Mouse (Mus musculus): ENCODE results near the gene Fam126a.
A peak's percentile ranks its signal among the peaks of the same experiment; 100 is the strongest.

The Fam126a gene

DNA sequence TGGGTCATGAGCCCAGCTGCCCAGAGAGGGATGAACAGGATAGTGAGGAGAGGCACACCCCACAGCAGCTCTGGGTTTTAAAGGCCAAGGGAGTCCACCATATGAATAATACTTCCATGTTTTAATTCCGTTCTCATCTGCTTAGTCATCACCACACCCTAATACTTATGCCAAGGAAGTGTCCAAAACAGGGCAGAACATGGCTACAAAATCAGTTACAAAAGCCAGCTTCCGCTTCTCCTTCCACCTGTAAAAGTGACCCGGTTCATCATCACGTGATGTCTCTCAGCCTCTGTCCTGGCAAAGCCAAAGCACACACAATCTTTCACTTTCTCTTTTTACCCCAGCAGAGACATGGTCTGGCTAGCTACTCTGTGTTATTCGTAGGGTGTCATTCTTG, 8.9 kb upstream of the Fam126a start:
- no peak for DNase-seq

DNA sequence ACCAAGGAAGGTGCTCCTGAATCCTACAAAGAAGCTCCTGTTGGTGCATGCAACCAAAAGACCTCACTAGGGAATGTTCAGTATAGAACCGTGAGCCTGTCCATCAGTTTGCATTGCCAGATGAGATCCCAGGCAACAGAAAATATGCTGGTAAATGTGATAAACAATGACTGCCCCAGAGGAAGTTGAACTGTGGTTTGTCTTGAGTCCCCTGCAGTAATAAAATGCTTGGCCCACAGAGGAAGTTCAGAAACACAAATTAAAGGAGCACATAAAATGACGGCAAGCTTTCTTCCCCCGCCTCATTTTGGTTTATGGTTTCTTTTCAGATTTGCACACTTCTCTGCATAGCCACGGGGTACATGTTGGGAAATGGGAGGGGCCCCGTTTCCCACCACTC, 8.3 kb upstream of the Fam126a start:
- no peak for DNase-seq

DNA sequence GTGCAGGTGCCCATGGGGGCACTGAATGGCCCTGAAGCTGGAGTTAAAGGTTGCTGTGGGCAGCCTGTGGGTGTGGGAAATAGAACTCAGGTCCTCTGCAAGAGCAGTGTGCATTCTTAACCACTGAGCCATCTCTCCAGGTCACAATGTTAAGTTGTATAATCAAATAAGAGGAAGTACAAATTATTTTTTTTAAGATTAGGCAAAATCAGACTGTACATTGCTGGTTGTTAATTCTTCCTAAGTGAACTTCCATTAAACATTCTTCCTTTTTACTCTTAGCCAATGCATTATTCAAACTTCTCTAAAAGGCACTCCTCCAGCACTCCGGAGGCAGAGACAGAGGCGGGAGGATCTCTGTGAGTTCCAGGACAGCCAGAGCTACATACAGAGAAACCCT, 7.7 kb upstream of the Fam126a start:
- no peak for DNase-seq

DNA sequence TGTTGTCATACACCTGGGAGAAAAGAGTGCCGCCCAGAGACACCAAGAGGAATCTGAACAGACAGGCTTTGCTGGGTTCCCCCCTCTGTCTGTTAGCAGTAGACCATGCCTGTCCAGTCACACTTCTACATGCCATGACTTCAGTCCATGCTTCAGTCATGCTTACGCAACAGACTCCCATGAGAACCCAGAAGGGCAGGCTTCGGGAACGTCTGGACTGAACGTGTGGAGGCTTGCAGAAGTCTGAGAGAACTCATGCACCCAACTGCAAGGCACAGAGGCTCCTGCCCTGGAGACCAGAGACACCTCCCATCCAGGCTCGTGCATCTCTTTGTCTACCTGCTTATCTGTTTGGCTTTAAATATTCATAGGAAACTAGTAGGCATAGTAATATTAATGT, 6.2 kb upstream of the Fam126a start:
- DNase-seq, result no peak

DNA sequence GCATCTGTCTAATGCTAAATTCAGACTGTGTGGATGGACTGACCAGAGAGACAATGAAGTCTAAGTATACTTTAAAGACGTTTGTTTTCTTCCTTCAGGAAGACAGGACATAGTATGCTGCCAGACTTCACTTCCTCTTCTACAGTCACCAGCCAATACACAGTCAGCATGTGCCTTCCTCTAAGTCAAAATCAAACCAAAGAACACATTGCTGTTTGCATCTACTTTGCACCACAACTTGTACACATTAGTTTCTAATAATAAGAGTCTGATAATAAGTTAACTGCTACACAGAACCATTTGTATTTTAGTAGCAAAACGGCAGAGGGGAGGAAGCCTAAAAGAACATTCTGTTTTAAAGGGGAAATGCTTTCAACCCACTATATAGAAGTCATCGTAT, 4.5 kb upstream of the Fam126a start:
- DNase-seq, result no peak

DNA sequence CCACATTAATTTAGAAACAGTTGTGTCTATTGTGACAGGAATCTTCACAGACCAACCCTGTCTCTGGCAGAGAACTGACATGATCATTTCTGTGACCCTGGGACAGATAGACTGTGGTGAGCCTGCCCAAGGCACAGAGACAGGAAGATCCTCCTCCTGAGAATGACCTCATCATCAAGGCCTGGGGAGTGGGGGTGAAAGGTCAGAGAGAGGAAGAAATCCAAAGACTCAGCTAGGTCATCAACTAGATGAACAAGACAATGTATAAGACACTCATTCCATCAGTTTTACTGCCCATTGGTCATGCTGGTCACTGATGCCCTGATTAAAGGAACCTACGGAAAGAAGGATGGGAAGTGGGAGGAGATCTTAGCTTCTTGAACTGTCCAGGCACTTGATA, 3.6 kb upstream of the Fam126a start:
- no peak for DNase-seq

DNA sequence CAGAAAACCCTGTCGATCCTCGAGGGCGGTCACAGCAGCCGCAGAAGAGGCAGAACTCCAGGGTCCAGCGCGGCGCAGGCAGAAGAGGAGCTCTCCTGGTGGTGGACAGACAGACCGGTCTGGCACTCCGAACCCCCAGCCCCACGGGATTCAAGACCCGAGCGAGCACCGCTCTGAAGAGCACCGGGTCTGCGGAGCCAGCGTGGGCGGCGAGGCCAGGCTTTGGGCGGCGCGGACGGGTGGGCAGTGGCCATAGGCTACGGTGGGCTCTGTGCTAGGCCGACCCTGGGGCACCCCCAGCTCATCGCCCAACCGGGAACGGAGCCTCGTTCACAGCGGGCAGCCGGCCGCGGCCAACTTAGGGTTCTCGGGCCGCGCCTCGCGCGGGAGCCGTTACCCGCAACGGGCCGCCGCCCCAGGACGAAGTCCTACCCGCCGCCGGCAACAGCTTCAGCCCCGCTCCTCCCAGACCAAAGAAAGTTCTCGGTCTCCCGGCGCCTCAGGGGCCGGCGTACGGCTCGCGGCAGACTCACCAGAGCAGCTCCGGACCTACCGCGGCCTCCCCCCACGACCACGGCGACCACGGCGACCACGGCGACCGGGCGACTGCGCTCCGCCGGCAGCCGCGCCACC, 428 bp downstream of the Fam126a start:
- DNase-seq, result no peak

DNA sequence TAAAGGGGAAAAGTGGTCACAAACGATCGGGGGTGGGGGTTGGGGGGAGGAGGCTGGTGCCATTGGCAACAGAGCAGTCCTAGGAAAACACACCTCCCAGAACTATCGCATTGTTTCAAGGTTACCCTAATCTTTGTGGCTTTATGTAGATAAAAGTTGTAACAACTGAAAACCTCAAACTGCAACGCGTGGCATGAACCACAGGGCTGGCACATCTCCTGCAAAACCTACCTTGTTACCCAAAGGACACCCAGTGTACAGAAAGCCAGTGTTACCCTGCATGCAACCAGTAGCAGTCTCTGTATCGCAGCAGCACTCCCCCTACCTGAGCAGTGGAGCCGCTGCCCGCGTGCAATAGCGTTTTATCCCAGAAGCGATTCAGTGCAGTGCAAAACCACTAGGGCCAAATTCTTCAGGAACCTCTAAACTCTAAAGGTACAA, 1.1 kb downstream of the Fam126a start:
- DNase-seq, result peak; percentile 4

DNA sequence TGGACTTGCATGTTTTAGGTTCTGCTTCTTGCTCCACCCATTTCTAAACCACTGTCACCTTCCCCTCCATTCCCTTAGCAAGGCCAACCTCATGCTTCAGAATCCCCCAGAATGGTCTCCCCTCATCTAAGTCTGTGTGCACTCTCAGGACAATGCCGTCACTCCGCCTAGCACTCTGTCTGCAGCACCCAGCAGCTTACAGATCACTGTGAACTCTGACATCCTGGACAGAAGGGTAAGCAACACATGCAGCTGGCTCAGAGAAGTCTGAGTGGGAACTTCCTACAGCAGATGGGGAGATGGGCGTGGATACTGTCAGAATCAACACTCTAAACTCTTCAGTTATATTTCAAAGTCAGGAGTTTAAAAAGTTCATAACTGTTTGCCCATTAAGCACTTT, 5.5 kb downstream of the Fam126a start:
- no peak for DNase-seq

DNA sequence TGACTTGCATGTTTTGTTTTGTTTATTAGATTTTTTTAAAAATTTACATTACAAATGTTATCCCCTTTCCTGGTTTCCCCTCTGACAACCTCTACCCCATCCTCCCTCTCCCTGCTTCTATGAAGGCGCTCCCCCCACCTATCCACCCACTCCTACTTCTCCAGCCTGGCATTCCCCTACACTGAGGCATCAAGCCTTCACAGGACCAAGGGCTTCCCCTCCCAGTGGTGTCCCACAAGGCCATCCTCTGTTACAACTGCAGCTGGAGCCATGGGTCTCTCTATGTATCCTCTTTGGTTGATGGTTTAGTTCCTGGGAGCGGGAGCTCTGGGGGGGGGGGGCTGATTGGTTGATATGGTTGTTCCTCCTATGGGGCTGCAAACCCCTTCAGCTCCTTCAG, 7.3 kb downstream of the Fam126a start:
- no peak for DNase-seq

DNA sequence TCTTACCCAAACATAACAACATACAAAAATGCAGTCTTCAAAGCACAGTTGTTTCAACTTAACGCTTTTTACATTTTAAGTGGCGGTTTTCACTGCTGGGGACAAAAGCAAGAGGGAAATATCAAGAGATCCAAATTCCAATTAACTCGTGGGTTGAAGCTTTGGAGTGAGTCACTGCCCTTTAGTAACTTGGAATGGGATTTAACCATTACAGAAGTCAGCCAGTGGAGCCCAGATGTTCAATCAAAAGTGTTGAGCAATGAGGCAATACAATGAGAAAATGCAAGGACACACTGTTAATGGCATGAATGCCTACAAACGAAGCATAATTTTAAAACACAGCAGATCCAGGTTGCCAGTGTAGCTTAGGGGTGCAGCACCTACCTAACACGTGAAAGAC, 8.8 kb downstream of the Fam126a start:
- DNase-seq, result no peak

DNA sequence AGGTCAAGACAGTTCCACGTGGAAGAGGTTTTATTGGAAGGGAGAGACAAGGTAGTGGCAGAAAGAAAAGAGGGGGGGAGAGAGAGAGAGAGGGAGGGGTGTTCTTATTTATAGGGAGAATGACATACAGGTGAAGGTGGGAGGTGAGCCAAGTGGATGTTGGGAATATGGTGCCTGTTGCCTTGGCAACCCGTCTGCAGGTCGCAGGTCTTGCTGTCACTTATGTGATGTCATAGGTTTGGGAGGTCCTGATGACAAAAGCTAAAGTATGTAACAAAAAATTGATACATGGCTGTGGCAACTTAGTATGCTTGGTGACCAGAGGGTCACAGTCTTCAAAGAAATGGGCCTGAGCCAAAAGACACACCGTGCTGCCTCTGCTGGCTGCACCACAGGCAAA, 10.1 kb downstream of the Fam126a start:
- DNase-seq, result no peak

DNA sequence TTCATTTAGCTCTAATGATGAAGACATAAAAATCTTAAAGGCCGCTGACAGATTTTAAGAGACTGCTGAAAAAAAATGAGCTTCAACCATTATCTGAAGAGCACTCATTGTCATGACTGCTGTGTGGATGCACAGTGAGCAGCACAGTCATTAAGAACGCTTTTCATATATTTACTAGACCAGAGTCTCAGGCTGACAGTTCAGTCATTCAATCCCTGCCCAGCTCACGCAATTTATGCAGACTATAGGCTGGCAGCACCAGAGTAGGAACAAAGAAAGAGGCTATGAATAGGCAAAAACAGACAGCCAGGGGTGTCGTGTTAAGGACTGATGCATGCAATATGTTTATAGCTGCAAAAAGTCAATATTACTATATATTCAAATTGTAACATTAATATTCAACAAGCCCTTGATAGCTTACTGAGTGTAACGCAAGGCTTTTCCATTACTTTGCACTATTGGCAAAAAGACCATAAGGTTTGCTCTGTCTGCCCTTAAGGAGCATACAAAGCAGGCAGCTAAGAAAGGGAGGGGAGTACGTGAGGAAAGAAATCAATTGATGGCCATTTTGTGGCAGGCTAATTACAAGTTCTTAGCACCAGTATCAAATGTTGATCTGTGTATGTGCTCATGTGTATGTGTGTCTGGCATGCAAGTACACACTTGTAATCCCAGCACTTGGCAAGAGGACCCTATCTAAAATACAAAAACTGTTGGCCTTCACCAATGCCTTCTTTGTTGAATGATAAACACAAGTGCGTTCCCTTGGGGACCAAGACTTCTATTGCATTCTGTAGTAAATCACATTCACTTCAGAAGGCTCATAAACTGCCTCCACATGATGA, 10.9 kb downstream of the Fam126a start:
- no peak for DNase-seq

DNA sequence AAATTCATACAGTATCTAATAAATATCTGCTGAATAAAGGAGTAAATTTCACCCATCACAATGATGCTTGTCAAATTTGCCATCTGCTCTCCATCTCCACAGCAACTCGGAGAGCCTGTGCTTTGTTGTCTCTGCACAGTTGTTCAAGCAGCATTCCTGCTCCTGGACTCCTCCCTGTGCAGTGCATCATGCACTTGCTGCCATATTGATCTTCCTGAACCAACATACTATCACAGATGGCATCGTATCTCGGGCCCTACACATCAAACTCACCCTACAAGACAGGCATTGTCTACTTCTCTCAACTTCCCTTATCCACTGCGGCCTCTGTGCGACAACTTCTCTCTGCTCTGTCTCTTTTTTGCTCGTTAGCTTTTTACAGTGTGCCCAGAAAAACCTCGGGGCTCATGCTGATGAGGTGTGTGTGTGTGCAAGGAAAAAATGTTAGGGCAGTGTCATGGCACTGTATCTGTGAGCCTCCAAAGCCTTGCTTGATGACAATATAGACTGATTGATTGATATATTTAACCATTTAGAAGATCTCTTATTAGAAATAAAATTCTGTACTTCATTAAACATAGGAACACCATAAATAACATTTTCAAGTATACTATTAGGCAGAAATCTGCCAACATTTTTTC, 11.7 kb downstream of the Fam126a start:
- DNase-seq, result no peak

DNA sequence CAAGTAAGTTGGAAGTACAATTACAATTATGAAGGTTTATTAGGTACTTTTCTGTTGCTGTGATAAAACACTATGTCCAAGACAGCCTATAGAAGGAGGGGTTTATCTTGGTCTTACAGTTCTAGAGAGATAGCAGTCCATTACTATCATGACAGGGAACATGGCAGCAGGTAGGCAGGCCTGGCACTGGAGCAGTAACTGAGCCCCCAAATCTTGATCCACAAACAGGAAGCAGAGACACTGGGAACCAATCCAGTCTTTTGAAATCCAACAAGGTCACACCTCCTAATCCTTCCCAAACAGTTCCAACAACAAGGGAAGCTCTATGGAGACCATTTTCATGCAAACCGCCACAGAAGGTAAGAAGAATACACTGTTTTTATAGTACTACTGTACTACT, 13.6 kb downstream of the Fam126a start:
- no peak for DNase-seq

DNA sequence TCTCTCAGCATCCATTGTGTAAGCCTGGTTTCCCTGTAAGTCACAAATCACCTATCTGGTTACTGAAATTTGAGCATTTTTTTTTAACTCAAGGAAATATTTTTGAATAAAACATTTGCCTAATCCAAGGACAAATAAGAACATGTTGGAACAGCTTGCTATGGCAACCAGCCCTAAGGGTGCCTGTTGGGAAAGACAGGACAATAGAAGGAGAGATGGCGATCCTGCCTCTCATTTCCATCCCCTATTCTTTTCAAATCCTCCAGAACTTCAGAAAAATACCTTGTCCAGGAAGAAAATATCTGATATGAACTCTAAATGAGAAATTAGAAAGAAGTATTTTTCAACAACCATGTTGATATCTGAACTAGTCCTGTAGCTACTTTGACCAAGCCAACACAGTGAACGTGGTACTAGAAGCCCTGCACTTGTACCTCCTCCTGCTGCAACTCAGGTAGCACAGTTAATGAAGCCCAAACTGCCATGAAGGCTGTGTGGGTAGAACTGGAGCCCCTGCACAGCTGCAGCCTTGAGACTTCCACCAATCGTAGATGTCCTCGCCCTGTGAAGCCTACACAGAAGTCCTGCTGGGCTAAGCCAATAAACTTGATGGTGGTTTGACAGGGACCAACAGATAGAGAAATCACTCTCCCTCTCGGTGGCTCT, 17.0 kb downstream of the Fam126a start:
- no peak for DNase-seq

DNA sequence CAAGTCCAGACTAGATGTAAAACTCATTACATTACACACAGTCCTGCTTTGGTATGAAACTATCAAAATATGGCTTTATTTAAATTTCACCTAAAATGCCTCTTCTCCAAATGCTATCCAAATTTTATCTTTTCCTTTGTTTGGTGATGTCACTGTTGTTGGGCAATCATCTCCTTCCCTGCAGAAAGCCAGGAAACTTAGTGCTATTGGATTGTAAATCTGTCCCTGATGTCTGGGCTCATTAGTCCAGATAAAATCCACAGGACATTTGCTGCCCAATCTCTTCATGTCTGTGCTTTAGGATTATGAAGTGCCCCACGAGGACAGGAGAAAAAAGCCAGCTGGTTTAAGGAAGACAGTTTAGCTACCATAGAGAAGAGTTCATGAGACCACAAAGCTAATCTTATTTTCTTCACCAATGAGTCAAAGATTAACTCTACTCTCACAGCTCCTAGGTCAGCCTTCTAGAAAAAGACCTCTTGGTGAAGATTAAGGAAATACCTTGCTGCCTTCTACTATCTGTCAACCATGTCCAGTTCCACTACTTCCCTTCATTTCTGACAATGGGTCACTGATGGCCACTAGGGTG, 31.3 kb downstream of the Fam126a start:
- no peak for DNase-seq

DNA sequence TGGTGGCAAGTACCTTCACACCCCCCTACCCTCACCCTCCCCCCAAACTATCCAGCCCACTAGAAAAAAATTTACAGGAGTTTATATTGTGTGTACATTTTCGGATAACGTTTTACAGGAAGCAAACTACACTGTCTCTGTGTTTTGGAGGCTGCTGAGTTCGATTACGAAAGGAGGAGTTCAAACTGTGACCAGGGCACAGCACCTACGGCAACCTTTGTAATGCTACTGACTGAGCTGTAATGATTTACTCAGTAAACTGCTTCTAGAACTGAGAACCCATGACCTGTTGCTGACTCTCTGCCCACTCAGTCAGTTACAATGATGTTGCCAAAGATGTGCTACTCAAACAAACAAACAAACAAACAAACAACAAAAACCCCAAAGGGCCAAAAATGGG, 34.5 kb downstream of the Fam126a start:
- DNase-seq, result no peak

DNA sequence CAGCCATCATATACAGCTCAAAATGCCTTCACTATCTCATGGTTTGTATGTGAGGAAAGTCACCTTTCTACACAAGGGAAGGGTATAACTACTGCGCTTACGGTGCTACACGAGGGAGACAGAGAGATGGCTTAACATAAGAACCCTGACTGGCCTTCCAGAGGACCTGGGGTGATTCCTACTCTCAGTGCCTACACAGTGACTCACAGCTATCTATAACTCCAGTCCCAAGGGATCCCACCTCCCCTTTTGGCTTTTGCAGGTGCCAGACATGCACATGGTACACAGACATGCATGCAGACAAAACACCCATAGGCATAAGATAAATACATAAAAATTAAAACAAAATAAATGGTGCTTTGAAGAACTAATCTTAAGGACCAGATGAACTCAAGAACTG, 35.6 kb downstream of the Fam126a start:
- no peak for DNase-seq

DNA sequence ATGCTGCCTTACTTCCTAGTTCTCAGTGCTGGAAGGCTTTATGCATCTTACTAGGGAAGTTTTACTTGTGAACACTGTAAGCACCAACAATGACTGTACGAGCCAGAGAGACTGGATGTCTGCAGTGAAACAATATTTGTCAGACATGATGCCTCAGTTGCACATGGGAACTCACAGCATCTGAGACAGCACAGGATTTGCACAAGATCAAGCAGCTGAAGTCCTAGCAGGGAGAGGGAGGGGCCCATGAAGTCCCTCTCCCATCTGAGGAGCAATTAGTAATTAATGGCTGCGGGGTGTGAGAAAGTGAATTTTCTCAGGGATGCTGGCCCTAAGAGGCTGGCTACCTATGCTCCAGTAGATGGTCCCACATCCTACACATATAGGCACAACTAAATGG, 36.3 kb downstream of the Fam126a start:
- DNase-seq, result no peak

DNA sequence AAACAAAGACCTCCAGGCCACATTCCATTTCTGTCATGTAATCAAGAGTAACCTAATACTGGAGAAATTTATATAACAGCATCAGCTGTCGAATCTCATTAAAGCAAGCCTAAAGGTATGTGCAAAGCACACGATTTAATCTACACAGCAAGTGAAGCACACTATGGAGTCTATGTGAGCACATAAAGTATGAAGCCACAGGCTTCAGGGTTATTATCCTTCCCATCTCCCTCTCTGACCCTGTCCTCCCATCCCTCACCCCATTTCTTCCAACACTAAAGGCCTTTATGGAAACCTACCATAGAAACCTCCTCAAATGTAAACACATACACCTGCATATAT, 37.0 kb downstream of the Fam126a start:
- no peak for DNase-seq

DNA sequence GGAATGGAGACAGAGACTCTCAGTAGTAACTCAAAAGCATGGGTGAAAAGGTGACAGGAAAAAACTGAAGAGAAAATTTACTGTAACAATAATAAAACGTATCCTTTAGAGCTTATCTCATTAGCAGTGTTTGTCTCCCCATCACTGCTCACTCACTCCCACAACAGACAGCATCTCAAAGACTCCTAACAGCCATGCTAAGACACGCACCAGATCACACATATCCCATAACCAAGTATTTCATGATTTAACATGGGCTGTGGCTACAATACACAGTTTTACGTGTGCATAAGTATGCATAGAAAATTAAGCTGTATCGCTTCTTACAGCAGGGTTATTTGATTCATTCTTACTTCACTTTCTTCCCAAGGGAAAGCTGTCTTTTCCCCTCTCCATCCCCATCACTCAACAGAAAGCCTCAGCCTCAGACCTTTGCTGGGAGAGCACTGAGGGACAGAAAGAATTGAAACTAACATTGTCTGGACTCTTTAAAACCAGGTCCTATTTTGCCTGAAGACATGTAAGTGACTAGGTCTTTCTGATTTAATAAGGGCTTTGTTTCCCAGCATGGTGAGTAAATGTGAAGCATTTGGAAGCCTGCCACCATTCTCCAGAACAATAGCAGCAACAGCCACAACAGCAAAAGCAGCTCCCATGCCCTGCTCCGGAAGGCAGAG, 37.5 kb downstream of the Fam126a start:
- DNase-seq, result no peak

DNA sequence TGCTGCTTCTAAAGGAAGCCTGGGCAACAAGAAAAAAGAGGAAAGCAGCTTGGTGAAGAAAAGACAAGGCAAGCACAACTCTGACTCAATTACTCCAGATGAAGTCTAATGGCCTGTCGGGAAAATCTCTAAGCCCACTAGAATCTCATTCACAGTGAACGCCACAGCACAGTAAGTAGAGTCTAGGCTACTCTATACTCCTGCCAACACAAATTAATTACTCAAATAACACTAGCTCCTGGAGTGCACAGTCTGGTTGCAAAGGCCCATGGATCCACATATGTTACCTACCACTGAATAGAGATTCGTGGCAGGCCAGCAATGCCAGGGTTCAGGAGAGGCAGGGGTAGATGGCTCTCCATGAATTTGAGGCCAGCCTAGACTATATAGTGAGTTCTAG, 40.5 kb downstream of the Fam126a start:
- DNase-seq, result no peak

Measured in cerebellum, adult 11 months (tissue).